Mouse (Mus musculus): ENCODE data around the gene Ints3. TPM values are rescaled to one million over a fixed set of nuclear protein-coding genes. Genes with fewer than 3 reads are reported as not detected.

Gene Ints3
- polyA plus RNA-seq, 1 experiment from 2014 or later, result 19.8 TPM

DNA sequence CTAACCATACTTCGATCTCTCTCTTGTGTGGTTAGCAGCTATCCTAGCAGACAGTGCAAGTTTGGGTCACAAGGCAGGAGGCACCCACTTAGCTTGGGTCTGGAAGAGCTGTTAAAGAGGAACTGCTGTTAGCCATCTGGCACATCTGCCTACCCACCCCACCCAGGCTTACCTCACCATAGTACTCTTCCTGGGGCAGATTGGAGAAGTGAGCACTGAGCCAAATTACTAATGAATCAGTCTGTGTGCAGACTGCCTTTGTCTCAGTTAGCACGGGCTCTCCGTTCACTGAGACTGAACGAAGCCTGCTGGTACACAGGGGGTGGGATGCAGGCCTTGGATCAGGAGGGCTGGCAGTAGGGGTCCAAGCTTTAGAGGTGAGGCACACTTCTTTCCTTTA lies 49.7 kb downstream of the Ints3 start:
- WGBS, result 79% methylated on average over 4 of the region's 4 CpGs
- H3K4me1 ChIP-seq (ENCODE audit: control insufficient read depth, insufficient read depth, low read length), result peaks cover 14% of the 10 kb centered on the region
- H3K27ac ChIP-seq (ENCODE audit: low read length), result no peak overlapping the region
- H3K4me2 ChIP-seq (ENCODE audit: low read depth, low read length), result no peak overlapping the region
- no peak for ATAC-seq (replicated peaks; ENCODE audit: extremely low read depth, insufficient read depth, low FRiP score)
- H3K27me3 ChIP-seq (ENCODE audit: control insufficient read depth, insufficient read depth, low read length), result no peaks in the 10 kb centered on the region
- no peaks in the 10 kb centered on the region for H3K36me3 ChIP-seq (ENCODE audit: control insufficient read depth, insufficient read depth)
- H3K4me3 ChIP-seq (ENCODE audit: low read length), result no peak overlapping the region
- H3K9me3 ChIP-seq (replicated peaks; ENCODE audit: control insufficient read depth, low read length), result peaks cover 3% of the 10 kb centered on the region; the same call in 1 of the 2 replicates
- no peak overlapping the region for H3K9ac ChIP-seq (ENCODE audit: low read length)

DNA sequence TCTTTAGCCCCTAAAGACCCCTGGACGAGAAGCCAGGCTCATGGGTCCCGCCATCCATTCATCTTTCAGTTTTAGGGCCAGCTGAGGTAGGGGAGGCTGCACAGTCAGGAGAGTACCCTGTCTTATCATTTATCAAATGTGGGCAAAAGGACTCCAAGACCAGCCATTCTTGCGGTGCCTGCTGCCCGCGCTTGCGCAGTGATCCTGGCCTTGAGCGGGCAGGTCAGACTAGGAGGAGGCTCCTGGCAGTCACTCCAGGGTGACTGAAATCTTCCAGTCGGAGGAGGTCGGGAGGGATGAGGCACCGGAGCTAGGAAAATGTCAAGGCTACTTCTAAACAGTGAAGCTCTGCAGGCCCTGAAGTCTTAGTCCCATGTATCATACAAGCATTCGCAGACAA lies 51.7 kb downstream of the Ints3 start:
- no peak for ATAC-seq (replicated peaks; ENCODE audit: extremely low read depth, insufficient read depth, low FRiP score)
- 61% methylated on average over 11 of the region's 11 CpGs for WGBS

DNA sequence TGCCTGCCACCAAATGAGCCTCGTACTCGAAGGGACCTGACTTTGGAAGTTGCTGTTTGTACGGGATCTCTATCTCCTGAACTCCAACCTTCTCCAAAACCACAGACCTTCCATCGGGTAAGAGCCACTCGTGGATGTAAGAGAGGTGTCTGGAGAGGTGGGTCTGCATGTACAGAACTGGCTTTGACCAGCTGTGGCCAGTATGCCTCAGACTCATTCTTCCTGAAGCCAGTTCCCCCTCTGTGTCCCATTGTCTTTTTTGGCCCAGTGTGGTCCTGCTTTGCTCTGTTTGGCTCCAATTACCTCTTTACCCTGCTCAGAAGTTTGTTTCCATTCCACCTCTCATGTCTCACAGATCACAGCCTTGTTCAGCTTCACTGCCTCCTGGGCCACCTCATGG lies 54.9 kb downstream of the Ints3 start:
- H3K4me3 ChIP-seq (ENCODE audit: low read length), result no peak overlapping the region
- H3K27ac ChIP-seq (ENCODE audit: low read length), result no peak overlapping the region
- no peaks in the 10 kb centered on the region for H3K36me3 ChIP-seq (ENCODE audit: control insufficient read depth, insufficient read depth)
- ATAC-seq (replicated peaks; ENCODE audit: extremely low read depth, insufficient read depth, low FRiP score), result no peak
- H3K4me2 ChIP-seq (ENCODE audit: low read depth, low read length), result no peak overlapping the region
- WGBS, result 79% methylated on average over 5 of the region's 5 CpGs
- no peaks in the 10 kb centered on the region for H3K4me1 ChIP-seq (ENCODE audit: control insufficient read depth, insufficient read depth, low read length)
- H3K9ac ChIP-seq (ENCODE audit: low read length), result no peak overlapping the region
- H3K9me3 ChIP-seq (replicated peaks; ENCODE audit: control insufficient read depth, low read length), result peaks cover 3% of the 10 kb centered on the region; the same call in 1 of the 2 replicates
- H3K27me3 ChIP-seq (ENCODE audit: control insufficient read depth, insufficient read depth, low read length), result no peaks in the 10 kb centered on the region

More for the DNA sequence above, 51.7 kb downstream of the Ints3 start:
- no peak overlapping the region for H3K4me3 ChIP-seq (ENCODE audit: low read length)
- H3K27me3 ChIP-seq (ENCODE audit: control insufficient read depth, insufficient read depth, low read length), result no peaks in the 10 kb centered on the region
- no peak overlapping the region for H3K9ac ChIP-seq (ENCODE audit: low read length)
- no peak overlapping the region for H3K27ac ChIP-seq (ENCODE audit: low read length)
- no peaks in the 10 kb centered on the region for H3K4me1 ChIP-seq (ENCODE audit: control insufficient read depth, insufficient read depth, low read length)
- H3K9me3 ChIP-seq (replicated peaks; ENCODE audit: control insufficient read depth, low read length), result peaks cover 3% of the 10 kb centered on the region; the same call in 1 of the 2 replicates
- H3K4me2 ChIP-seq (ENCODE audit: low read depth, low read length), result no peak overlapping the region
- H3K36me3 ChIP-seq (ENCODE audit: control insufficient read depth, insufficient read depth), result no peaks in the 10 kb centered on the region

DNA sequence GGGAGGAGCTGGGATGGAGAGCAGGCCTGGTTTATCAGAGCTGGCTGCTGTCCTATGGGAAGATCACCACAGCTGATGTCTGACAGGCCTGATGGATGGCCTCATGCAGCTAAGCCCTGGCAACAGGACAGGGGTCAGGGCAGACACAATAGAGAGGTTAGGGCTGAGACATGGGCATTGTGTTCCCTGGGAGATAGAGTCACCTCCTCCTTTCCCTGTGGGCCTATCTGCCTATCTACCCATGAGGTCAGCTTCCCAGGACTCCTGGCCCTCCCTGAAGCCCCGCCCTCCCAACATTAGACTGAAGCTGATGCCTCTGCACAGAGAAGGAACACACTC lies 57.2 kb downstream of the Ints3 start:
- H3K27ac ChIP-seq (ENCODE audit: low read length), result no peak overlapping the region
- H3K9me3 ChIP-seq (replicated peaks; ENCODE audit: control insufficient read depth, low read length), result peaks cover 3% of the 10 kb centered on the region; the same call in 1 of the 2 replicates
- no peaks in the 10 kb centered on the region for H3K4me1 ChIP-seq (ENCODE audit: control insufficient read depth, insufficient read depth, low read length)
- no peak overlapping the region for H3K9ac ChIP-seq (ENCODE audit: low read length)
- no peaks in the 10 kb centered on the region for H3K27me3 ChIP-seq (ENCODE audit: control insufficient read depth, insufficient read depth, low read length)
- no peak for ATAC-seq (replicated peaks; ENCODE audit: extremely low read depth, insufficient read depth, low FRiP score)
- no peak overlapping the region for H3K4me2 ChIP-seq (ENCODE audit: low read depth, low read length)
- no peak overlapping the region for H3K4me3 ChIP-seq (ENCODE audit: low read length)
- WGBS, result 69% methylated on average over 1 of the region's 1 CpGs
- no peaks in the 10 kb centered on the region for H3K36me3 ChIP-seq (ENCODE audit: control insufficient read depth, insufficient read depth)

DNA sequence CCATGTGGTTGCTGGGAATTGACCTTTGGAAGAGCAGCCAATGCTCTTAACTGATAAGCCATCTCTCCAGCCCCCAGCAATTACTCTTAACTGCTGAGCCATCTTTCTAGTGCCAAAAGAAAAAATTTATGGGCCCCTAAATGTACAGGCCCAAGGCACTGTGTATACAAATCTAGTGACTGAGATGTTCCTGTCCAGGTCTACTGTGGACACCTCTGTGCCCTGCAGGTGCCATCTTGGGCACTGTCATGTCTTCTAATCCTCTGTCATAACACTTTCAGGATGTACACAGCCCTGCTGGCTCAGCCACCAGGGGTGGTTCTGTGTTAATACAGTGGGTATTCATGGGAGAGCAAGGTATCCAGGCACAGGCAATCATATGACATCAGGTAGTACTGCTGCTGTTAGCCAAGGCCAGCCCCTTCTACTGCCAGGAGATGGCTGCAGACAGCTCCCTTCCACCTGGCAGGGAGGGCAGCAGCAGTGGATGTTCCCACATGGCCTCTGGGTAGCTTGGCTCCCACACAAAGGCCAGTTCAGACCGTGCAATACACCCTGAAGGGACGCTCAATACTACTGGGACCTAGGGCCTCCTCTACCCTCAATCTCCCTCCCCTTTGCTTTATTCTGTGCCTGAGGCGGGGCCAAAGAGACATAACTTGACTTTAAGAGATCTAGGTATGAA lies 57.7 kb downstream of the Ints3 start:
- ATAC-seq (replicated peaks; ENCODE audit: extremely low read depth, insufficient read depth, low FRiP score), result no peak
- Histone ChIP-seq H3K27me3 (ENCODE audit: control insufficient read depth, insufficient read depth, low read length) (no peaks in the 10 kb centered on the region), H3K36me3 (ENCODE audit: control insufficient read depth, insufficient read depth) (no peaks in the 10 kb centered on the region), H3K4me2 (ENCODE audit: low read depth, low read length) (no peak overlapping the region), H3K9me3 (replicated peaks; ENCODE audit: control insufficient read depth, low read length) (peaks cover 3% of the 10 kb centered on the region; the same call in 1 of the 2 replicates), H3K4me1 (ENCODE audit: control insufficient read depth, insufficient read depth, low read length) (no peaks in the 10 kb centered on the region), H3K9ac (ENCODE audit: low read length) (no peak overlapping the region), H3K27ac (ENCODE audit: low read length) (no peak overlapping the region), H3K4me3 (ENCODE audit: low read length) (no peak overlapping the region)
- 58% methylated on average over 3 of the region's 3 CpGs for WGBS

DNA sequence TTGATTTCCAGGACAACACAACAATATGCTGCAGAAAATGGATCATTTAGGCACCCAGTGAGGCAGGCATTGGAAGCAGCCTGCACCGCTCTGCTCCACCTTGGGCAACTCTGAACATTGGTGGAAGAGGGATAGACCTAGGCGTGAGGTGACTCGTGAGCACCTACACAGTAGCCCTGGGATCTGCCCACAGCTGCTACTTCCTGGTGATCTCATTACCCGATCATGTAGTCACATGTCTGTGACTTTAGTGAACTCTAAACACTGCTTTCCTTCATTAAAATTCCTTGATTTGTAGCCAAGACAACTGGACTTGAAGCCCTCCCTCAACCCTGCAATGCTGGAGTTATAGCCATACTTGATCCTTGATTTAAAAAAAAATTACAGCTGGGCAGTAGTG lies 59.1 kb downstream of the Ints3 start:
- ATAC-seq (replicated peaks; ENCODE audit: extremely low read depth, insufficient read depth, low FRiP score), result no peak
- no peak overlapping the region for H3K4me3 ChIP-seq (ENCODE audit: low read length)
- no peak overlapping the region for H3K4me2 ChIP-seq (ENCODE audit: low read depth, low read length)
- 68% methylated on average over 4 of the region's 4 CpGs for WGBS
- no peaks in the 10 kb centered on the region for H3K4me1 ChIP-seq (ENCODE audit: control insufficient read depth, insufficient read depth, low read length)
- no peak overlapping the region for H3K9ac ChIP-seq (ENCODE audit: low read length)
- H3K36me3 ChIP-seq (ENCODE audit: control insufficient read depth, insufficient read depth), result no peaks in the 10 kb centered on the region
- H3K27ac ChIP-seq (ENCODE audit: low read length), result no peak overlapping the region
- no peaks in the 10 kb centered on the region for H3K27me3 ChIP-seq (ENCODE audit: control insufficient read depth, insufficient read depth, low read length)
- peaks cover 3% of the 10 kb centered on the region; the same call in 1 of the 2 replicates for H3K9me3 ChIP-seq (replicated peaks; ENCODE audit: control insufficient read depth, low read length)

DNA sequence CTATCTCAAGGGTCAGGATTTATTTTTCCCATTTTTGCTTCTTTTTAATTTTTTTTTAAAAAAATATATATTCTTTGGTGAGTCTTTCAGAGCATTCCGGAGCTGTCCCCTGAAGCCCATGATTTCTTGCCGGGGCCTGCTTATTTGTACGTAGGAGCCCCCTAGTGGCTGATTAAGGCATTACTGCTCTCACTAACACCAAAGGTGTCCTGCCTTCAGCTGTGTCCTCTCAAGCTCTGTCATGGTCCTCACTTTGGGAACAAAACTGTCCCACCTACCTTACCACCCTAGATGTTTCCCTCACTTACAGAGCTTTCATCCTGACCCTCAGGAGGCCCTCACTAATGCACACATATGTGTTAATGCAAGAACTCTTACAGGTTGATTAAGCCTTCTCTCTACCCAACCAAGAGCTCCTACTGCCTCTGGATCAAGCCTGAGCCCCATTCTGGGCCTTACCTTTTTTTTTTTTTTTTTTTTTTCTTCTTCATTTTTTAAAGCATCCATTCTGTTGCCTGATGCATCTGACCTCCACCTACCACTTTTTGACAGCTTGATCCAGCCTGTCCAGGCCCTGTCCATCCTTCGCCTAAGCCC lies 59.9 kb downstream of the Ints3 start:
- 28% methylated on average over 4 of the region's 4 CpGs for WGBS

DNA sequence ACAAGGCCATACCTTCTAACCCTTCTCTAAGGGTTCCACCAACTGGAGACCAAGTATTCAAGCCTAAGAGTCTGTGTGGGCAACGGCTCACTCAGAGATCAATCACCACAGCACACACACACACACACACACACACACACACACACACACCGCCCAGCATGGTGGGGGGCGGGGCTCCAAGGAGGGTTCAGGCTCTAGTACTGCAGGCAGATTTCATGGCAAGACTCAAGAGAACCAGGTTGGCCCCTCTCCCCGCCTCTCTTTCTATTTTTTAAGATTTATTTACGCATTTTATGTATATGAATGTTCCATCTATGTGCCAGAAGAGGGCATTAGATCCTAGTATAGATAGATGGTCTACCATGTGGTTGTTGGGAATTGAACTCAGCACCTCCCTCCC lies 60.6 kb downstream of the Ints3 start:
- no peak for ATAC-seq (replicated peaks; ENCODE audit: extremely low read depth, insufficient read depth, low FRiP score)

More for the DNA sequence above, 59.9 kb downstream of the Ints3 start:
- no peak overlapping the region for H3K9ac ChIP-seq (ENCODE audit: low read length)
- H3K9me3 ChIP-seq (replicated peaks; ENCODE audit: control insufficient read depth, low read length), result no peaks in the 10 kb centered on the region
- ATAC-seq (replicated peaks; ENCODE audit: extremely low read depth, insufficient read depth, low FRiP score), result peak; percentile 37; the same call in 1 of the 2 replicates
- H3K4me1 ChIP-seq (ENCODE audit: control insufficient read depth, insufficient read depth, low read length), result no peaks in the 10 kb centered on the region
- H3K4me2 ChIP-seq (ENCODE audit: low read depth, low read length), result no peak overlapping the region
- H3K27ac ChIP-seq (ENCODE audit: low read length), result no peak overlapping the region
- H3K27me3 ChIP-seq (ENCODE audit: control insufficient read depth, insufficient read depth, low read length), result no peaks in the 10 kb centered on the region
- H3K36me3 ChIP-seq (ENCODE audit: control insufficient read depth, insufficient read depth), result no peaks in the 10 kb centered on the region
- H3K4me3 ChIP-seq (ENCODE audit: low read length), result no peak overlapping the region

DNA sequence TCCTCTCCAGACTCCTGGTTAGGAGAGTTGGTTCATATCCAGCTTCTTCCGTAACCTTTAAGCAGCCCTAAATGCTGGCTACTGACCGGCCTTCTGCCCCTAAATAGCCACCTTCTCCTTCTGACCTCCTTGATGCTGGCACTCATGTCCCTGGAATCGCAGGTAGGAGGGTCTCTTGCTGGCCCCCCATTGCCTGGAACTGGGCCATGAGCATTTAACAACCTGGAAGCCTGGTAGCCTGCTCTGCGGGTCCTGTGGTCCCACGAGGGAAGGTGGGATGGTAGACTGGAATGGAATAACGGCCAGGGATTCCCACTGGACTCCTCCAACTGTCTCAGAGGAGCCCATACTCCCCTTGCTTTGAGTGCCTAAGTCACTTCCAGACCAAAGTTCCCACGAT lies 61.6 kb downstream of the Ints3 start:
- no peaks in the 10 kb centered on the region for H3K9me3 ChIP-seq (replicated peaks; ENCODE audit: control insufficient read depth, low read length)
- 68% methylated on average over 7 of the region's 7 CpGs for WGBS
- no peak overlapping the region for H3K4me3 ChIP-seq (ENCODE audit: low read length)
- no peak for ATAC-seq (replicated peaks; ENCODE audit: extremely low read depth, insufficient read depth, low FRiP score)
- no peaks in the 10 kb centered on the region for H3K4me1 ChIP-seq (ENCODE audit: control insufficient read depth, insufficient read depth, low read length)
- no peaks in the 10 kb centered on the region for H3K36me3 ChIP-seq (ENCODE audit: control insufficient read depth, insufficient read depth)
- H3K27ac ChIP-seq (ENCODE audit: low read length), result no peak overlapping the region
- no peak overlapping the region for H3K4me2 ChIP-seq (ENCODE audit: low read depth, low read length)
- no peak overlapping the region for H3K9ac ChIP-seq (ENCODE audit: low read length)
- H3K27me3 ChIP-seq (ENCODE audit: control insufficient read depth, insufficient read depth, low read length), result no peaks in the 10 kb centered on the region

More for the DNA sequence above, 60.6 kb downstream of the Ints3 start:
- Histone ChIP-seq H3K4me3 (ENCODE audit: low read length) (no peak overlapping the region), H3K9ac (ENCODE audit: low read length) (no peak overlapping the region), H3K27ac (ENCODE audit: low read length) (no peak overlapping the region), H3K9me3 (replicated peaks; ENCODE audit: control insufficient read depth, low read length) (no peaks in the 10 kb centered on the region), H3K4me1 (ENCODE audit: control insufficient read depth, insufficient read depth, low read length) (no peaks in the 10 kb centered on the region), H3K4me2 (ENCODE audit: low read depth, low read length) (no peak overlapping the region), H3K27me3 (ENCODE audit: control insufficient read depth, insufficient read depth, low read length) (no peaks in the 10 kb centered on the region), H3K36me3 (ENCODE audit: control insufficient read depth, insufficient read depth) (no peaks in the 10 kb centered on the region)
- WGBS, result 51% methylated on average over 5 of the region's 5 CpGs

Measured in heart, embryonic 16.5 days (tissue).